In genomic region chrX:59589050-59589449, GRCm38 (mm10) we compare ENCODE assay signal across 18 mouse cellular contexts. TPM values are rescaled to one million over a fixed set of nuclear protein-coding genes. Genes with fewer than 3 reads are reported as not detected.
A peak's percentile ranks its signal among the peaks of the same experiment; 100 is the strongest.
DNase-seq lines count a peak whose midpoint lies in the region; ATAC-seq and TF ChIP-seq lines count a peak whose summit lies in the region.
"Had no signal": no experiment of that assay in that cellular context is flagged by ENCODE, and none has a peak within 500 bp of the region (broad histone marks: within the 10 kb centered on the region; RNA-seq: fewer than 3 reads in every experiment).

No protein-coding gene starts in this region.

- H3K27ac ChIP-seq in forebrain, postnatal 0 days (ENCODE audit: low read depth, low read length), result no peak overlapping the region
- H3K27ac ChIP-seq: hindbrain, embryonic 13.5 days; midbrain, embryonic 15.5 days; neural tube, embryonic 12.5 days had no signal

- TF ChIP-seq CTCF in forebrain, postnatal 0 days (IDR thresholded peaks at IDR 0.05; ENCODE audit: low read depth), result no peak

- DNase-seq in heart, adult 18-20 months, result peak; percentile 16 to 22
- DNase-seq in heart, adult 8-10 months (ENCODE audit: low spot score), result no peak
- DNase-seq in CD4-positive, CD25-positive, alpha-beta regulatory T cell, adult 2 months (ENCODE audit: low read depth, low spot score), result peak; percentile 51
- DNase-seq in heart, postnatal 10 days, result peak; percentile 24 to 26
- peak; percentile 46 to 48 for DNase-seq in spleen, postnatal 36 days (ENCODE audit: low spot score in 2 of 2)
- no peak for DNase-seq in forebrain, postnatal 0 days
- no peak for DNase-seq in left cerebral cortex, adult 18-20 months (ENCODE audit: low spot score in 2 of 2)
- no peak for DNase-seq in layer of hippocampus, adult 18-20 months (ENCODE audit: low spot score in 2 of 2)
- DNase-seq: adrenal gland, postnatal 36 days; cerebellum, postnatal 25 days; kidney, adult 18-20 months; kidney, postnatal 36 days; liver, postnatal 0 days; lung, postnatal 36 days had no signal

- no peaks in the 10 kb centered on the region for H3K27me3 ChIP-seq in forebrain, postnatal 0 days (ENCODE audit: insufficient read depth, low read length)
- H3K27me3 ChIP-seq: hindbrain, embryonic 13.5 days; midbrain, embryonic 15.5 days; neural tube, embryonic 12.5 days had no signal

- H3K4me1 ChIP-seq in forebrain, postnatal 0 days (ENCODE audit: insufficient read depth), result no peaks in the 10 kb centered on the region
- H3K4me1 ChIP-seq: hindbrain, embryonic 13.5 days; midbrain, embryonic 15.5 days; neural tube, embryonic 12.5 days had no signal

- no peak for ATAC-seq in forebrain, postnatal 0 days
- ATAC-seq: liver, postnatal 0 days; midbrain, embryonic 15.5 days had no signal

- intact Hi-C loops in heart, postnatal 10 days (cut with DNase I), result loop anchor here (10.0 kb wide), 1 partner anchor 404 kb away; no protein-coding TSS in a partner anchor

- no peaks in the 10 kb centered on the region for H3K9me3 ChIP-seq in forebrain, postnatal 0 days (ENCODE audit: low read length)
- H3K9me3 ChIP-seq: G1E; hindbrain, embryonic 13.5 days; midbrain, embryonic 15.5 days; neural tube, embryonic 12.5 days had no signal

- 49% methylated on average over 5 of the region's 5 CpGs for WGBS in forebrain, postnatal 0 days

- H3K4me3 ChIP-seq in forebrain, postnatal 0 days (ENCODE audit: low read depth, low read length), result no peak overlapping the region
- H3K4me3 ChIP-seq: hindbrain, embryonic 13.5 days; midbrain, embryonic 15.5 days; neural tube, embryonic 12.5 days had no signal

- H3K9ac ChIP-seq in forebrain, postnatal 0 days, result no peak overlapping the region
- H3K9ac ChIP-seq: hindbrain, embryonic 13.5 days; liver, postnatal 0 days; midbrain, embryonic 15.5 days; neural tube, embryonic 12.5 days had no signal

- H3K36me3 ChIP-seq in forebrain, postnatal 0 days (ENCODE audit: insufficient read depth), result no peaks in the 10 kb centered on the region
- H3K36me3 ChIP-seq: G1E; hindbrain, embryonic 13.5 days; midbrain, embryonic 15.5 days; neural tube, embryonic 12.5 days had no signal

- no peak overlapping the region for H3K4me2 ChIP-seq in forebrain, postnatal 0 days (ENCODE audit: low read depth)
- H3K4me2 ChIP-seq: hindbrain, embryonic 13.5 days; midbrain, embryonic 15.5 days; neural tube, embryonic 12.5 days had no signal

RNA-seq across cellular contexts. Expression of gene Fgf13, which starts 21.2 kb away (rescaled TPM):
- total RNA-seq in heart, adult 18-20 months (2021), result 100 to 1,000 TPM; 117 to 126 TPM
- total RNA-seq in heart, adult 8-10 months (2022), result 100 to 1,000 TPM; 111 to 123 (median 119) TPM
- 100 to 1,000 TPM; 129 to 158 TPM for total RNA-seq in heart, postnatal 10 days (2021)
- 168 and 187 TPM in 2 replicates for total RNA-seq in forebrain, postnatal 0 days (2014; rRNA removed)
- 154 and 236 TPM in 2 replicates for polyA plus RNA-seq in forebrain, postnatal 0 days (2015; fragmentation: Nextera tagmentation; extraction: Ambion mirVana)
- 100 to 1,000 TPM; 127 to 150 TPM for total RNA-seq in left cerebral cortex, adult 18-20 months (2021)
- 100 to 1,000 TPM; 202 to 216 TPM for total RNA-seq in layer of hippocampus, adult 18-20 months (2021)
- total RNA-seq: G1E had no signal
- polyA plus RNA-seq: G1E had no signal

Comparison
In these comparisons a context has a peak if more than half of its experiments do, and no peak if none do; other contexts are left out.
1. DNase-seq: peak in heart, adult 18-20 months (2 of 2), CD4-positive, CD25-positive, alpha-beta regulatory T cell, adult 2 months (single experiment), heart, postnatal 10 days (2 of 2) and spleen, postnatal 36 days (2 of 2); none in heart, adult 8-10 months (single experiment), forebrain, postnatal 0 days (single experiment), left cerebral cortex, adult 18-20 months (0 of 2) and layer of hippocampus, adult 18-20 months (0 of 2).